ENCODE assay signal across 12 mouse cellular contexts in genomic region chr10:125121762-125122161, GRCm38 (mm10).
DNase-seq lines count a peak whose midpoint lies in the region; ATAC-seq and TF ChIP-seq lines count a peak whose summit lies in the region.
"Had no signal": no experiment of that assay in that cellular context is flagged by ENCODE, and none has a peak within 500 bp of the region (broad histone marks: within the 10 kb centered on the region; RNA-seq: fewer than 3 reads in every experiment).

No protein-coding gene starts in this region.

- peak; percentile 43 for DNase-seq in hindbrain, postnatal 0 days (ENCODE audit: low spot score)
- no peak for DNase-seq in hindbrain, embryonic 11.5 days (ENCODE audit: low spot score)
- peak; percentile 36 to 79 for DNase-seq in frontal cortex, postnatal 36 days (ENCODE audit: low spot score in 2 of 2)
- DNase-seq in left cerebral cortex, adult 2 months (ENCODE audit: extremely low spot score in 1 of 2, low spot score in 2 of 2): peak; percentile 40 to 45
- peak; percentile 24 to 73 for DNase-seq in right cerebral cortex, postnatal 36 days (ENCODE audit: low spot score in 2 of 2)
- no peak for DNase-seq in cerebellum, adult 18-20 months
- DNase-seq in heart, postnatal 25 days (ENCODE audit: low spot score): no peak
- no peak for DNase-seq in embryo, embryonic 9.5 days (ENCODE audit: extremely low spot score)
- DNase-seq: kidney, postnatal 25 days; liver, embryonic 13.5 days had no signal

- H3K27ac ChIP-seq in hindbrain, postnatal 0 days: no peak overlapping the region
- no peak overlapping the region for H3K27ac ChIP-seq in hindbrain, embryonic 11.5 days (ENCODE audit: low read depth, low read length)
- no peak overlapping the region for H3K27ac ChIP-seq in left cerebral cortex, adult 2 months
- H3K27ac ChIP-seq: heart, embryonic 13.5 days; liver, embryonic 13.5 days had no signal

- H3K4me2 ChIP-seq in hindbrain, postnatal 0 days (ENCODE audit: low read depth, low read length): no peak overlapping the region
- H3K4me2 ChIP-seq in hindbrain, embryonic 11.5 days (replicated peaks; ENCODE audit: low read depth, low read length): no peak overlapping the region
- H3K4me2 ChIP-seq: heart, embryonic 13.5 days; liver, embryonic 13.5 days had no signal

- H3K9me3 ChIP-seq in hindbrain, postnatal 0 days (ENCODE audit: low read length): no peaks in the 10 kb centered on the region
- no peaks in the 10 kb centered on the region for H3K9me3 ChIP-seq in hindbrain, embryonic 11.5 days (ENCODE audit: control insufficient read depth, low read length)
- H3K9me3 ChIP-seq: heart, embryonic 13.5 days; liver, embryonic 13.5 days had no signal

- no peak overlapping the region for H3K9ac ChIP-seq in hindbrain, postnatal 0 days (replicated peaks; ENCODE audit: low read length)
- no peak overlapping the region for H3K9ac ChIP-seq in hindbrain, embryonic 11.5 days (ENCODE audit: low read depth, low read length)
- H3K9ac ChIP-seq: heart, embryonic 13.5 days; liver, embryonic 13.5 days had no signal

- ATAC-seq in hindbrain, postnatal 0 days: no peak
- ATAC-seq in hindbrain, embryonic 11.5 days (ENCODE audit: low FRiP score): no peak
- ATAC-seq: midbrain, embryonic 16.5 days had no signal

- H3K4me3 ChIP-seq in hindbrain, postnatal 0 days (ENCODE audit: low read length): no peak overlapping the region
- no peak overlapping the region for H3K4me3 ChIP-seq in hindbrain, embryonic 11.5 days (ENCODE audit: low read depth, low read length)
- no peak overlapping the region for H3K4me3 ChIP-seq in left cerebral cortex, adult 2 months
- H3K4me3 ChIP-seq: heart, embryonic 13.5 days; liver, embryonic 13.5 days had no signal

- TF ChIP-seq CTCF in hindbrain, postnatal 0 days (IDR thresholded peaks at IDR 0.05; ENCODE audit: low read depth): no peak
- TF ChIP-seq CTCF in left cerebral cortex, adult 2 months (IDR thresholded peaks at IDR 0.05): no peak

- no peaks in the 10 kb centered on the region for H3K4me1 ChIP-seq in hindbrain, postnatal 0 days (ENCODE audit: insufficient read depth, low read length)
- no peaks in the 10 kb centered on the region for H3K4me1 ChIP-seq in hindbrain, embryonic 11.5 days (replicated peaks; ENCODE audit: control insufficient read depth, insufficient read depth, low read length)
- H3K4me1 ChIP-seq: heart, embryonic 13.5 days; liver, embryonic 13.5 days had no signal

- H3K27me3 ChIP-seq in hindbrain, postnatal 0 days (ENCODE audit: insufficient read depth, low read length): no peaks in the 10 kb centered on the region
- H3K27me3 ChIP-seq in hindbrain, embryonic 11.5 days (ENCODE audit: control insufficient read depth, insufficient read depth, low read length): no peaks in the 10 kb centered on the region
- H3K27me3 ChIP-seq: heart, embryonic 13.5 days; liver, embryonic 13.5 days had no signal

- intact Hi-C loops in left cerebral cortex, adult 2 months (cut with DNase I): loop anchor here (10.0 kb wide), 1 partner anchor 1857 kb away; the partner anchor contains the start of gene Fam19a2
- intact Hi-C loops in heart, postnatal 25 days (cut with DNase I): no loop called here

- no peaks in the 10 kb centered on the region for H3K36me3 ChIP-seq in hindbrain, postnatal 0 days (ENCODE audit: insufficient read depth, low read length)
- H3K36me3 ChIP-seq in hindbrain, embryonic 11.5 days (ENCODE audit: control insufficient read depth, insufficient read depth, low read length): no peaks in the 10 kb centered on the region
- H3K36me3 ChIP-seq: heart, embryonic 13.5 days; liver, embryonic 13.5 days had no signal

- WGBS in hindbrain, postnatal 0 days: 72% methylated on average over 5 of the region's 5 CpGs
- 88% methylated on average over 5 of the region's 5 CpGs for WGBS in hindbrain, embryonic 11.5 days

Comparison
In these comparisons a context has a peak if more than half of its experiments do, and no peak if none do; other contexts are left out.
1. DNase-seq: peak in hindbrain, postnatal 0 days (single experiment), frontal cortex, postnatal 36 days (2 of 2), left cerebral cortex, adult 2 months (2 of 2) and right cerebral cortex, postnatal 36 days (2 of 2); none in hindbrain, embryonic 11.5 days (single experiment), cerebellum, adult 18-20 months (0 of 2), heart, postnatal 25 days (single experiment) and embryo, embryonic 9.5 days (single experiment).